Mouse (Mus musculus) lung, adult 2 months (tissue): Measurements from ENCODE around the gene Dxo.

ENCODE experiments used
- CTCF ChIP-seq: fragments of 200-500 bp; IDR thresholded peaks from 2 replicates; pipeline ENCODE4 v1.5.1; 2011; ENCODE audit warnings: mild to moderate bottlenecking, low read length, control low read depth; ENCODE audit not compliant: insufficient read depth
- POLR2A ChIP-seq: fragments of 200-500 bp; IDR thresholded peaks from 2 replicates; pipeline ENCODE4 v1.6.1; 2011; ENCODE audit warnings: low read depth, mild to moderate bottlenecking, control low read depth, low read length, borderline replicate concordance; ENCODE audit errors: extremely low read depth

DNA sequence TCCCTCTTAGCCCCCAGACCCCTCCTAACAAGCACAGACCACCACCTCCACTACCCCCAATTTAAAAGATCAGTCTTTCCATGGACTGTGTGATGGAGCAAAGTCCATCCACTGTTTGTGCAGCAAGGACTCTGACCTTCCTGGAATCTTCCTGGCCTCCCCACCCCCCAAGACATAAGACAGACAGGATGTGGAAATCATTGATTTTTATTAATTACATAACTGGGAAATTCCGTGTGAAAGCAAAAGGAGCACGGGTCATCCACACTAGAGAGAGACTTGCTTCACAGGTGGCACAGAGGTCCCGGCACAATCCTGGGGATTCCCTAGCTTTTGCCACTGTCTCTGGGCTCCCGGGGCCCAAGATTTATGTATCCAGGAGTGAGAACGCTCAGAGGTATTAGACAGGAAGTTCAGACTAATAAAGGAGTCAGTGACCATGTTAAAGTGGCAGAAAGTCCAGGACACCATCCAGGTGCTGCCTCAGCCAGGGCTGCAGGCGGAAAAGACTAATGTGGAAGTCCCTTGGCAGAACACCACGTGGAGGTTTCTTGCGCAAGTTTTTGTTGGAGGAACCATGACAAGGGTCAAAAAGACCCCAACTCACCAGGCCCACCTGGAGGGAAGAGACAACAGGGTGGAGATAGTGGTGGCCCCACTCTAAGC is 25.7 kb downstream of the Dxo start, which contains the start of gene Cfb:
- TF ChIP-seq CTCF: no peak
- TF ChIP-seq POLR2A: no peak
